Mouse (Mus musculus) heart, embryonic 14.5 days (tissue): ENCODE measurements around the gene Rragd. TPM values are rescaled to one million over a fixed set of nuclear protein-coding genes. Genes with fewer than 3 reads are reported as not detected.

Experiments
- ATAC-seq: fragments of 200-750 bp; cut with Nextera tagmentation; 2 replicates; pipeline ENCODE4 v1.8.0; 2017; ENCODE audit warnings: low read depth, moderate TSS enrichment; ENCODE audit not compliant: insufficient number of reproducible peaks, insufficient read depth, low FRiP score
- H3K27ac ChIP-seq, 2 experiments: fragments of 200-500 bp in 1 of 2; fragments of 300-500 bp in 1 of 2; sonication (generic) in 1 of 2; replicated peaks in 1 of 2; 2 replicates each; pipeline ENCODE4 v1.5.1; 2012 to 2014; ENCODE audit warnings: low read depth in 2 of 2, low read length in 2 of 2, control low read depth in 1 of 2, mild to moderate bottlenecking in 1 of 2, mixed read lengths in 1 of 2; ENCODE audit not compliant: control insufficient read depth in 1 of 2, insufficient read depth in 1 of 2
- H3K27me3 ChIP-seq: fragments of 300-500 bp; sonication (generic); 2 replicates; pipeline ENCODE4 v1.6.1; 2014; ENCODE audit warnings: mild to moderate bottlenecking, low read length, control low read depth; ENCODE audit not compliant: control insufficient read depth, insufficient read depth
- H3K36me3 ChIP-seq: fragments of 300-500 bp; sonication (generic); 2 replicates; pipeline ENCODE4 v1.6.1; 2014; ENCODE audit warnings: mild to moderate bottlenecking, control low read depth, low read length, mixed read lengths; ENCODE audit not compliant: control insufficient read depth, insufficient read depth
- H3K4me1 ChIP-seq, 2 experiments: fragments of 200-500 bp in 1 of 2; fragments of 300-500 bp in 1 of 2; sonication (generic) in 1 of 2; 2 replicates each; pipeline ENCODE4 v1.6.1; 2012 to 2014; ENCODE audit warnings: low read length in 2 of 2, control low read depth in 1 of 2, mixed read lengths in 1 of 2; ENCODE audit not compliant: control insufficient read depth in 2 of 2, insufficient read depth in 2 of 2
- H3K4me2 ChIP-seq: fragments of 300-500 bp; sonication (generic); 2 replicates; pipeline ENCODE4 v1.6.1; 2014; ENCODE audit warnings: mild to moderate bottlenecking, low read length
- H3K4me3 ChIP-seq, 2 experiments: fragments of 200-500 bp in 1 of 2; fragments of 300-500 bp in 1 of 2; sonication (generic) in 1 of 2; 2 replicates each; pipeline ENCODE4 v1.5.1; 2012 to 2014; ENCODE audit warnings: low read length in 2 of 2, mild to moderate bottlenecking in 2 of 2, control low read depth in 1 of 2, low read depth in 1 of 2, moderate library complexity in 1 of 2; ENCODE audit not compliant: control insufficient read depth in 1 of 2, insufficient read depth in 1 of 2
- H3K9ac ChIP-seq: fragments of 300-500 bp; sonication (generic); 2 replicates; pipeline ENCODE4 v1.6.1; 2014; ENCODE audit warnings: mild to moderate bottlenecking, low read length
- H3K9me3 ChIP-seq: fragments of 300-500 bp; sonication (generic); 2 replicates; pipeline ENCODE4 v1.6.1; 2016; ENCODE audit warnings: low read length, control low read depth; ENCODE audit not compliant: control insufficient read depth
- WGBS: fragments of 180-500 bp; shearing (Covaris S2); extraction: QIAGEN DNeasy Blood & Tissue Kit; methylation state at CpG from one replicate; pipeline ENCODE4 v1.1.7; 2014; 5-methylcytosine and 5-hydroxymethylcytosine counted together
- polyA plus RNA-seq: library from polyadenylated mRNA; unstranded; fragments of >200 nt; fragmentation: Nextera tagmentation; extraction: Ambion mirVana; gene quantifications from 2 replicates; pipeline ENCODE4 v1.2.1, GENCODE M21; 2014

Rragd gene
- polyA plus RNA-seq, 1 experiment from 2014 or later = 53.2 TPM

GRCm38 (mm10) chr4:33052055-33052454 is 69.2 kb downstream of the Rragd start:
- H3K4me3 ChIP-seq = no peak overlapping the region
- WGBS = 96% methylated on average over 3 of the region's 3 CpGs
- no peak overlapping the region for H3K9ac ChIP-seq
- no peaks in the 10 kb centered on the region for H3K4me1 ChIP-seq
- H3K9me3 ChIP-seq = no peaks in the 10 kb centered on the region
- no peak overlapping the region for H3K4me2 ChIP-seq
- no peak overlapping the region for H3K27ac ChIP-seq
- no peak for ATAC-seq
- no peaks in the 10 kb centered on the region for H3K27me3 ChIP-seq
- H3K36me3 ChIP-seq = peaks cover 62% of the 10 kb centered on the region

- ATAC-seq = no peak
- H3K36me3 ChIP-seq = peaks cover 56% of the 10 kb centered on the region
- WGBS = 89% methylated on average over 5 of the region's 5 CpGs
Measured at GRCm38 (mm10) chr4:33052650-33053049, 69.8 kb downstream of the Rragd start.

GRCm38 (mm10) chr4:33054426-33054825 is 71.6 kb downstream of the Rragd start:
- no peak overlapping the region for H3K9ac ChIP-seq
- H3K27me3 ChIP-seq = no peaks in the 10 kb centered on the region
- ATAC-seq = no peak
- H3K27ac ChIP-seq = no peak overlapping the region
- peaks cover 38% of the 10 kb centered on the region for H3K36me3 ChIP-seq
- H3K4me3 ChIP-seq = no peak overlapping the region
- H3K9me3 ChIP-seq = no peaks in the 10 kb centered on the region
- no peaks in the 10 kb centered on the region for H3K4me1 ChIP-seq
- no peak overlapping the region for H3K4me2 ChIP-seq

More at GRCm38 (mm10) chr4:33052650-33053049, 69.8 kb downstream of the Rragd start:
- Histone ChIP-seq H3K27me3 (no peaks in the 10 kb centered on the region), H3K27ac (no peak overlapping the region), H3K9ac (no peak overlapping the region), H3K4me1 (no peaks in the 10 kb centered on the region), H3K4me2 (no peak overlapping the region), H3K9me3 (no peaks in the 10 kb centered on the region), H3K4me3 (no peak overlapping the region)

- H3K4me3 ChIP-seq = no peak overlapping the region
- peaks cover 20% of the 10 kb centered on the region for H3K36me3 ChIP-seq
- no peak overlapping the region for H3K9ac ChIP-seq
- no peak overlapping the region for H3K4me2 ChIP-seq
- H3K9me3 ChIP-seq = no peaks in the 10 kb centered on the region
- H3K27me3 ChIP-seq = no peaks in the 10 kb centered on the region
- WGBS = 79% methylated on average over 1 of the region's 1 CpGs
- no peak for ATAC-seq
- no peak overlapping the region for H3K27ac ChIP-seq
- peaks cover 0 to 3% of the 10 kb centered on the region in 2 experiments; a peak in 2 of 4 replicates for H3K4me1 ChIP-seq
Measured at GRCm38 (mm10) chr4:33056317-33056716, 73.5 kb downstream of the Rragd start.

GRCm38 (mm10) chr4:33057890-33058687 is 75.3 kb downstream of the Rragd start:
- ATAC-seq = no peak
- Histone ChIP-seq H3K4me1 (peaks cover 0 to 3% of the 10 kb centered on the region in 2 experiments; a peak in 2 of 4 replicates), H3K4me2 (no peak overlapping the region), H3K9me3 (no peaks in the 10 kb centered on the region), H3K27me3 (no peaks in the 10 kb centered on the region), H3K9ac (no peak overlapping the region), H3K36me3 (peaks cover 3% of the 10 kb centered on the region; the same call in 1 of the 2 replicates), H3K27ac (no peak overlapping the region), H3K4me3 (no peak overlapping the region)
- 63% methylated on average over 11 of the region's 11 CpGs for WGBS

GRCm38 (mm10) chr4:33061158-33061557 is 78.3 kb downstream of the Rragd start:
- Histone ChIP-seq H3K9ac (no peak overlapping the region), H3K36me3 (no peaks in the 10 kb centered on the region), H3K27ac (no peak overlapping the region), H3K27me3 (no peaks in the 10 kb centered on the region), H3K4me3 (no peak overlapping the region), H3K9me3 (no peaks in the 10 kb centered on the region), H3K4me2 (no peak overlapping the region), H3K4me1 (peaks cover 4 to 6% of the 10 kb centered on the region in 2 experiments; a peak in 3 of 4 replicates)
- WGBS = 29% methylated on average over 7 of the region's 7 CpGs
- no peak for ATAC-seq

- 81% methylated on average over 4 of the region's 4 CpGs for WGBS
- Histone ChIP-seq H3K9ac (no peak within 1 kb of the TSS), H3K27me3 (no peaks in the 10 kb centered on the region), H3K36me3 (no peaks in the 10 kb centered on the region), H3K4me2 (no peak within 1 kb of the TSS), H3K4me3 (no peak within 1 kb of the TSS), H3K4me1 (peaks cover 9 to 11% of the 10 kb centered on the region in 2 experiments; a peak in 3 of 4 replicates), H3K9me3 (no peaks in the 10 kb centered on the region), H3K27ac (no peak within 1 kb of the TSS)
- ATAC-seq = no peak
Measured at GRCm38 (mm10) chr4:33062981-33063380, 80.1 kb downstream of the Rragd start, which contains the start of gene Gabrr2. Gene Gabrr2, plus strand, starts transcription at chr4:33062999.
